Mouse (Mus musculus) hindbrain, embryonic 13.5 days (tissue): Measurements from ENCODE around the gene S100a11. TPM values are rescaled to one million over a fixed set of nuclear protein-coding genes. Genes with fewer than 3 reads are reported as not detected.
"Not testable (repeated sequence)": the region's sequence is repeated elsewhere in the genome, so short reads cannot be mapped to it uniquely, and the experiment has no call there.

ENCODE experiments used
- ATAC-seq: fragments of 200-750 bp; cut with Nextera tagmentation; 2 replicates; pipeline ENCODE4 v1.8.0; 2017; ENCODE audit warnings: moderate TSS enrichment; ENCODE audit not compliant: low FRiP score
- H3K27ac ChIP-seq: fragments of 300-500 bp; sonication (generic); 2 replicates; pipeline ENCODE4 v1.5.1; 2015; ENCODE audit warnings: inconsistent platforms, mild to moderate bottlenecking, moderate library complexity
- H3K27me3 ChIP-seq: fragments of 300-500 bp; sonication (generic); 2 replicates; pipeline ENCODE4 v1.6.1; 2015; ENCODE audit warnings: mild to moderate bottlenecking, inconsistent platforms
- H3K36me3 ChIP-seq: fragments of 300-500 bp; sonication (generic); 2 replicates; pipeline ENCODE4 v1.6.1; 2015; ENCODE audit warnings: mild to moderate bottlenecking, inconsistent platforms
- H3K4me1 ChIP-seq: fragments of 300-500 bp; sonication (generic); replicated peaks from 2 replicates; pipeline ENCODE4 v1.6.1; 2015; ENCODE audit warnings: inconsistent platforms
- H3K4me2 ChIP-seq: fragments of 300-500 bp; sonication (generic); 2 replicates; pipeline ENCODE4 v1.6.1; 2015; ENCODE audit warnings: inconsistent platforms, mild to moderate bottlenecking, moderate library complexity
- H3K4me3 ChIP-seq: fragments of 300-500 bp; sonication (generic); 2 replicates; pipeline ENCODE4 v1.5.1; 2015; ENCODE audit warnings: mild to moderate bottlenecking, inconsistent platforms
- H3K9ac ChIP-seq: fragments of 300-500 bp; sonication (generic); 2 replicates; pipeline ENCODE4 v1.6.1; 2015; ENCODE audit warnings: mild to moderate bottlenecking, inconsistent platforms
- H3K9me3 ChIP-seq: fragments of 300-500 bp; sonication (generic); 2 replicates; pipeline ENCODE4 v1.6.1; 2016; ENCODE audit warnings: inconsistent platforms
- WGBS: fragments of 180-500 bp; shearing (Covaris S2); methylation state at CpG from one replicate; pipeline ENCODE4 v1.1.7; 2015; 5-methylcytosine and 5-hydroxymethylcytosine counted together
- polyA plus RNA-seq: library from polyadenylated mRNA; unstranded; fragments of >200 nt; fragmentation: Nextera tagmentation; extraction: Ambion mirVana; gene quantifications from 2 replicates; pipeline ENCODE4 v1.2.1, GENCODE M21; 2015

The S100a11 gene
- polyA plus RNA-seq, 1 experiment from 2014 or later, result 225 TPM

- H3K9ac ChIP-seq, result no peak overlapping the region
- WGBS, result 86% methylated on average over 5 of the region's 5 CpGs
- H3K4me3 ChIP-seq, result no peak overlapping the region
- H3K9me3 ChIP-seq, result no peaks in the 10 kb centered on the region
- no peaks in the 10 kb centered on the region for H3K4me1 ChIP-seq
- no peaks in the 10 kb centered on the region for H3K36me3 ChIP-seq
- no peak for ATAC-seq
- H3K27me3 ChIP-seq, result no peaks in the 10 kb centered on the region
- H3K4me2 ChIP-seq, result no peak overlapping the region
- no peak overlapping the region for H3K27ac ChIP-seq
Measured at GRCm38 (mm10) chr3:93528807-93529206, 8.5 kb downstream of the S100a11 start.

GRCm38 (mm10) chr3:93537068-93537576 is 16.8 kb downstream of the S100a11 start:
- WGBS, result 60% methylated on average over 2 of the region's 2 CpGs
- Histone ChIP-seq H3K4me3 (no peak overlapping the region), H3K4me1 (no peaks in the 10 kb centered on the region), H3K36me3 (no peaks in the 10 kb centered on the region), H3K27ac (no peak overlapping the region), H3K9ac (no peak overlapping the region), H3K9me3 (no peaks in the 10 kb centered on the region), H3K4me2 (no peak overlapping the region), H3K27me3 (no peaks in the 10 kb centered on the region)
- ATAC-seq, result no peak

GRCm38 (mm10) chr3:93538486-93538885 is 18.2 kb downstream of the S100a11 start:
- Histone ChIP-seq H3K4me1 (no peaks in the 10 kb centered on the region), H3K36me3 (no peaks in the 10 kb centered on the region), H3K9me3 (no peaks in the 10 kb centered on the region), H3K4me3 (no peak overlapping the region), H3K9ac (no peak overlapping the region), H3K27me3 (no peaks in the 10 kb centered on the region), H3K4me2 (no peak overlapping the region), H3K27ac (no peak overlapping the region)
- 86% methylated on average over 2 of the region's 2 CpGs for WGBS
- ATAC-seq, result no peak

GRCm38 (mm10) chr3:93541501-93541900 is 21.2 kb downstream of the S100a11 start:
- no peak overlapping the region for H3K4me2 ChIP-seq
- H3K27me3 ChIP-seq, result no peaks in the 10 kb centered on the region
- no peak overlapping the region for H3K4me3 ChIP-seq
- H3K9ac ChIP-seq, result no peak overlapping the region
- 81% methylated on average over 2 of the region's 2 CpGs for WGBS
- no peak overlapping the region for H3K27ac ChIP-seq
- ATAC-seq, result no peak
- H3K4me1 ChIP-seq, result no peaks in the 10 kb centered on the region
- H3K36me3 ChIP-seq, result no peaks in the 10 kb centered on the region
- no peaks in the 10 kb centered on the region for H3K9me3 ChIP-seq

DNA sequence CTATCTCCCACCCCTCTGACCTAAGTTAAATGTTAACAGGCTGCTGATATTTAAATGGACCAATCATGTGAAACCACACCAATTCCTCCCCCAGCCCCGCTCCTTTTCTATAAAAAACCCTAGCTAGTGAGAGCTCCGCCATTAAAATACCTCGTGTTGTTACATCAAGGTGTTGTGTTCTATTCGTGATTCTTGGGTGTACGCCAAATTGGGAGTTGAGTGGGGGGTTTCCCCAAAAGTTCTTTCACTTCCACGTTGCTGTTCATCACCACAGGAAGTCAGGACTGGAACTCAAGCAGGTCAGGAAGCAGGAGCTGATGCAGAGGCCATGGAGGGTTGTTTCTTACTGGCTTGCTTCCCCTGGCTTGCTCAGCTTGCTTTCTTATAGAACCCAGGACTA is 23.9 kb downstream of the S100a11 start:
- H3K4me3 ChIP-seq, H3K27me3 ChIP-seq, H3K36me3 ChIP-seq, H3K4me1 ChIP-seq, H3K27ac ChIP-seq, ATAC-seq, H3K9me3 ChIP-seq, H3K9ac ChIP-seq, H3K4me2 ChIP-seq: not testable (repeated sequence)
- 84% methylated on average over 6 of the region's 6 CpGs for WGBS

DNA sequence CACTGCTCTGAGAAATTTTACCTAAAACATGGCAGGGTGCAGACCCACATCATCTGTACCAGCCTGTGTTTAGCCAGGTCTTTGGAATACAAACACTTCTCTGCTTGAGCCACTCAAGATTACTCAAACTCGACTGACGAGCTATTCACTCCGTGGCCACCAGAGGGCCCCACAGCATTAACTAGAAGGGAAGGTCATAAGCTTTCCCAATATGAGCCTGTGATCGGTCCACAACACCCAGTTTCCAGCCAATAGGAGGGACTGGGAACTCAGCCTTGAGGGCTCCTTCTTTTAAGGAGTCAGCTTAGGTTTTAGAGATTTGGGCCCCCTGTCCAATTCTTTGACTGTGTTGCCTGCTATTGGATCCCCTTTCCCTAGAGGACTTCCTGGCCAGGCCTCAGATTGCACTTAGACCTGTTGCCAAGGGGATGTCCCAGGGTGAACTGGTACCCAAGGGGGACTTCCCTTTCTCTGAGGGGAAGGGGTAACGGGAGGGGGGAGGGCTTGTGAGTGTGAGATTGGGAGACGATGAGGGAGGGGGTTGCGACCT is 26.9 kb downstream of the S100a11 start:
- WGBS, result 33% methylated on average over 7 of the region's 7 CpGs
- no peaks in the 10 kb centered on the region for H3K27me3 ChIP-seq
- H3K36me3 ChIP-seq, result no peaks in the 10 kb centered on the region
- no peaks in the 10 kb centered on the region for H3K4me1 ChIP-seq
- no peak overlapping the region for H3K27ac ChIP-seq
- no peak overlapping the region for H3K4me2 ChIP-seq
- H3K9me3 ChIP-seq, result no peaks in the 10 kb centered on the region
- no peak overlapping the region for H3K9ac ChIP-seq
- ATAC-seq, result peak; percentile 43; the same call in 1 of the 2 replicates
- H3K4me3 ChIP-seq, result no peak overlapping the region

DNA sequence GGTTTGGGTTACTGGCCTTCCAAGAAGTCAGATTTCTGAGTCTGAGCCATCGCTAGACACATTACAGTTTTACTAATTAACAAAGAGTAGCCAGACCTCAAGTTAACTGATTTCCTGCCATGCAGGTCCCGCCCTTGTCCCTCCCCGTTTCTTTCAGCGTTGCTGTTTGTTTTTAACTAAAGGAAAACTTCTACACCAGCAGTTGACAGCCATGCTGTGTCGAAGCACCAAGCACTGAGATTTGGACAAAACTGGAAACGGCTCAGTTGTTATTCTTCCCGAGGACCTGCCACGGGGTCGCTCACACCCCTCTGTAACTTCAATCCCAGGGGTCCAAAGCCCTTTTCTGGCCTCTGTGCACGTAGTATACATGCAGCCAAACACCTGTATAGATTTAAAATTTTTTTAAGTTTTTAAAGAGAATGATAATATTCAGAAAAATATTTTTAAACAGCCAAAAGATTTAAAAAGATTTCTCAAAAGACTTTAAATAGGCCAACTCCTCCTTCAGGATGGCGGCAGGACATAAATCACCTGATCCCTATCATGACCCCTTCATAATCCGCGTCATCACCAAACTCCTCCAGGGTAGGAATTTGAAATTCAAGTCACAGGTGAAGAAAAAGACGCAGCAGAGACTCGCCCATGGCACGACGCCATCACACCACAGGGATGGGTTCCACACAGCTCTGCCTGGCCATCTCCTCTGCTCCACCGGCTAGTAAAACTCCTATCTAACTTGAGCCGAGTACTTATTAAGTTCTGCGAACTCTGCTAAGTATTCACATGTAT is 27.7 kb downstream of the S100a11 start:
- Histone ChIP-seq H3K27me3 (0 out of 2 replicates have a peak, but pooled peaks cover 3% of the 10 kb centered on the region), H3K9me3 (no peaks in the 10 kb centered on the region), H3K36me3 (no peaks in the 10 kb centered on the region), H3K4me2 (no peak overlapping the region), H3K9ac (no peak overlapping the region), H3K4me3 (no peak overlapping the region), H3K27ac (no peak overlapping the region), H3K4me1 (no peaks in the 10 kb centered on the region)
- WGBS, result 82% methylated on average over 20 of the region's 20 CpGs
- no peak for ATAC-seq

- Histone ChIP-seq H3K27me3 (peaks cover 7% of the 10 kb centered on the region), H3K27ac (no peak overlapping the region), H3K9ac (no peak overlapping the region), H3K36me3 (no peaks in the 10 kb centered on the region), H3K4me2 (no peak overlapping the region), H3K4me3 (no peak overlapping the region), H3K4me1 (no peaks in the 10 kb centered on the region), H3K9me3 (no peaks in the 10 kb centered on the region)
- 77% methylated on average over 5 of the region's 6 CpGs for WGBS
- no peak for ATAC-seq
Measured at GRCm38 (mm10) chr3:93548541-93549266, 28.4 kb downstream of the S100a11 start.

- Histone ChIP-seq H3K4me1 (peaks cover 9% of the 10 kb centered on the region), H3K27me3 (peaks cover 17% of the 10 kb centered on the region), H3K4me3 (no peak overlapping the region), H3K9me3 (no peaks in the 10 kb centered on the region), H3K36me3 (no peaks in the 10 kb centered on the region), H3K27ac (no peak overlapping the region), H3K9ac (no peak overlapping the region), H3K4me2 (no peak overlapping the region)
- 83% methylated on average over 4 of the region's 4 CpGs for WGBS
- ATAC-seq, result no peak
Measured at GRCm38 (mm10) chr3:93549986-93550385, 29.7 kb downstream of the S100a11 start.

GRCm38 (mm10) chr3:93551950-93552901 is 31.9 kb downstream of the S100a11 start:
- no peak overlapping the region for H3K4me3 ChIP-seq
- H3K27me3 ChIP-seq, result peaks cover 27% of the 10 kb centered on the region
- H3K36me3 ChIP-seq, result no peaks in the 10 kb centered on the region
- 91% methylated on average over 5 of the region's 5 CpGs for WGBS
- no peak overlapping the region for H3K4me2 ChIP-seq
- no peak overlapping the region for H3K27ac ChIP-seq
- ATAC-seq, result no peak
- peaks cover 18% of the 10 kb centered on the region for H3K4me1 ChIP-seq
- H3K9ac ChIP-seq, result no peak overlapping the region
- H3K9me3 ChIP-seq, result no peaks in the 10 kb centered on the region

GRCm38 (mm10) chr3:93553311-93553710 is 33.0 kb downstream of the S100a11 start:
- H3K4me3 ChIP-seq, result no peak overlapping the region
- peaks cover 27% of the 10 kb centered on the region for H3K27me3 ChIP-seq
- WGBS, result 91% methylated on average over 2 of the region's 2 CpGs
- H3K36me3 ChIP-seq, result no peaks in the 10 kb centered on the region
- H3K27ac ChIP-seq, result no peak overlapping the region
- no peak overlapping the region for H3K9ac ChIP-seq
- peaks cover 18% of the 10 kb centered on the region for H3K4me1 ChIP-seq
- H3K4me2 ChIP-seq, result no peak overlapping the region
- ATAC-seq, result no peak
- H3K9me3 ChIP-seq, result no peaks in the 10 kb centered on the region
